Mouse (Mus musculus): ENCODE data around the gene Ifit1. TPM values are rescaled to one million over a fixed set of nuclear protein-coding genes. Genes with fewer than 3 reads are reported as not detected.

Gene Ifit1
- polyA plus RNA-seq, 1 experiment from 2014 or later: 0.41 TPM

Other genes starting within 250 kb of the Ifit1 start
- gene Ch25h, start 165.7 kb upstream of the Ifit1 start, polyA plus RNA-seq (2016; fragmentation: Nextera tagmentation; extraction: Ambion mirVana): 5.5 and 6.1 TPM in 2 replicates
- gene Lipa, start 113.4 kb upstream of the Ifit1 start, polyA plus RNA-seq (2016; fragmentation: Nextera tagmentation; extraction: Ambion mirVana): 28.6 and 31.5 TPM in 2 replicates
- gene Ifit2, start 90.2 kb upstream of the Ifit1 start, polyA plus RNA-seq (2016; fragmentation: Nextera tagmentation; extraction: Ambion mirVana): 4.2 and 4.8 TPM in 2 replicates
- 0.31 and 0.63 TPM in 2 replicates for gene Ifit3, start 57.3 kb upstream of the Ifit1 start, polyA plus RNA-seq (2016; fragmentation: Nextera tagmentation; extraction: Ambion mirVana)
- gene Ifit1bl1, start 38.9 kb upstream of the Ifit1 start, polyA plus RNA-seq (2016; fragmentation: Nextera tagmentation; extraction: Ambion mirVana): 0.34 and 0.46 TPM in 2 replicates
- not detected in 2 replicates for gene Ifit3b, start 32.9 kb upstream of the Ifit1 start, polyA plus RNA-seq (2016; fragmentation: Nextera tagmentation; extraction: Ambion mirVana)
- gene Ifit1bl2, start 128 bp upstream of the Ifit1 start, polyA plus RNA-seq (2016; fragmentation: Nextera tagmentation; extraction: Ambion mirVana): 0.15 and 0.36 TPM in 2 replicates
- 2.5 and 3.3 TPM in 2 replicates for gene Slc16a12, start 106.4 kb downstream of the Ifit1 start, polyA plus RNA-seq (2016; fragmentation: Nextera tagmentation; extraction: Ambion mirVana)
- 8.5 and 8.6 TPM in 2 replicates for gene Pank1, start 238.6 kb downstream of the Ifit1 start, polyA plus RNA-seq (2016; fragmentation: Nextera tagmentation; extraction: Ambion mirVana)